In genomic region chr11:75214081-75214950, GRCm38 (mm10) we compare ENCODE assay signal across 8 mouse cellular contexts. TPM values are rescaled to one million over a fixed set of nuclear protein-coding genes. Genes with fewer than 3 reads are reported as not detected.
DNase-seq lines count a peak whose midpoint lies in the region; TF ChIP-seq lines count a peak whose summit lies in the region.

No protein-coding gene starts in this region.

- TF ChIP-seq POLR2A in liver, adult 2 months (IDR thresholded peaks at IDR 0.05; ENCODE audit: extremely low read depth, insufficient read depth, low read length), result no peak
- TF ChIP-seq POLR2A in small intestine, adult 2 months (IDR thresholded peaks at IDR 0.05; ENCODE audit: low read depth, low read length), result 0 out of 2 replicates have a peak, but pooled peaks have one; percentile 22

- peak overlapping the region; percentile 94 for H3K27ac ChIP-seq in liver, adult 2 months (replicated peaks; ENCODE audit: insufficient read depth, low read depth, low read length)
- peak overlapping the region; percentile 81 for H3K27ac ChIP-seq in hindbrain, embryonic 10.5 days
- peak overlapping the region; percentile 73 for H3K27ac ChIP-seq in limb, embryonic 10.5 days
- H3K27ac ChIP-seq in small intestine, adult 2 months (ENCODE audit: insufficient read depth, low read depth, low read length), result peak overlapping the region; percentile 82

- 19% methylated on average over 13 of the region's 13 CpGs for WGBS in liver, adult 2 months
- WGBS in hindbrain, embryonic 10.5 days, result 16% methylated on average over 13 of the region's 13 CpGs
- 15% methylated on average over 13 of the region's 13 CpGs for WGBS in limb, embryonic 10.5 days
- WGBS in small intestine, adult 2 months, result 17% methylated on average over 13 of the region's 13 CpGs

- H3K36me3 ChIP-seq in liver, adult 2 months (ENCODE audit: control insufficient read depth, insufficient read depth, low read length), result no peaks in the 10 kb centered on the region
- no peaks in the 10 kb centered on the region for H3K36me3 ChIP-seq in hindbrain, embryonic 10.5 days
- H3K36me3 ChIP-seq in limb, embryonic 10.5 days, result no peaks in the 10 kb centered on the region
- H3K36me3 ChIP-seq in small intestine, adult 2 months (ENCODE audit: control insufficient read depth, insufficient read depth, low read length), result no peaks in the 10 kb centered on the region

- H3K27me3 ChIP-seq in liver, adult 2 months (ENCODE audit: control insufficient read depth, insufficient read depth, low read length), result no peaks in the 10 kb centered on the region
- H3K27me3 ChIP-seq in hindbrain, embryonic 10.5 days (ENCODE audit: insufficient read depth, poor library complexity, severe bottlenecking), result peaks cover 47% of the 10 kb centered on the region
- peaks cover 42% of the 10 kb centered on the region for H3K27me3 ChIP-seq in limb, embryonic 10.5 days (ENCODE audit: low read depth, poor library complexity, severe bottlenecking)
- H3K27me3 ChIP-seq in small intestine, adult 2 months (ENCODE audit: control insufficient read depth, insufficient read depth, low read length), result no peaks in the 10 kb centered on the region

- no peak for TF ChIP-seq CTCF in liver, adult 2 months (IDR thresholded peaks at IDR 0.05; ENCODE audit: low read depth, low read length)
- TF ChIP-seq CTCF in small intestine, adult 2 months (IDR thresholded peaks at IDR 0.05; ENCODE audit: extremely low read depth, insufficient read length, insufficient replicate concordance, low read depth, low read length), result no peak

- peak overlapping the region; percentile 2; the same call in 1 of the 2 replicates for H3K4me3 ChIP-seq in liver, adult 2 months (ENCODE audit: insufficient read depth, low read depth, low read length)
- H3K4me3 ChIP-seq in hindbrain, embryonic 10.5 days, result peak overlapping the region; percentile 52
- peak overlapping the region; percentile 52 for H3K4me3 ChIP-seq in limb, embryonic 10.5 days
- H3K4me3 ChIP-seq in small intestine, adult 2 months (ENCODE audit: low read depth, low read length), result peak overlapping the region; percentile 49

- H3K9ac ChIP-seq in liver, adult 2 months (ENCODE audit: low read depth, low read length), result peak overlapping the region; percentile 12; the same call in 1 of the 2 replicates

- H3K9me3 ChIP-seq in hindbrain, embryonic 10.5 days, result no peaks in the 10 kb centered on the region
- H3K9me3 ChIP-seq in limb, embryonic 10.5 days (replicated peaks), result no peaks in the 10 kb centered on the region

- H3K79me2 ChIP-seq in liver, adult 2 months (ENCODE audit: control insufficient read depth, insufficient read depth, low read length), result peaks cover 20% of the 10 kb centered on the region; the same call in 1 of the 2 replicates

- DNase-seq in liver, adult 2 months (ENCODE audit: extremely low read depth, low read depth, low spot score), result peak; percentile 72
- DNase-seq in liver (no peak), MN1 (ENCODE audit: low spot score) (no peak)
- DNase-seq in hindbrain, embryonic 10.5 days (ENCODE audit: low spot score), result no peak
- DNase-seq in limb, embryonic 10.5 days (ENCODE audit: low spot score), result no peak
- no peak for DNase-seq in urinary bladder, postnatal 36 days (ENCODE audit: low spot score in 2 of 2)
- DNase-seq in cerebellum, postnatal 14 days, result no peak

- peaks cover 36% of the 10 kb centered on the region for H3K4me1 ChIP-seq in liver, adult 2 months (ENCODE audit: control insufficient read depth, insufficient read depth, low read length)
- peaks cover 59% of the 10 kb centered on the region for H3K4me1 ChIP-seq in hindbrain, embryonic 10.5 days (replicated peaks)
- peaks cover 55% of the 10 kb centered on the region for H3K4me1 ChIP-seq in limb, embryonic 10.5 days
- peaks cover 41% of the 10 kb centered on the region for H3K4me1 ChIP-seq in small intestine, adult 2 months (ENCODE audit: control insufficient read depth, insufficient read depth, insufficient read length, low read length)

RNA-seq across cellular contexts. Expression of gene Rtn4rl1, which starts 20.7 kb away (rescaled TPM):
- 1.3 and 2.4 TPM in 2 replicates for total RNA-seq in liver, adult 2 months (2014; rRNA removed)
- 9.5 and 10.0 TPM in 2 replicates for polyA plus RNA-seq in liver, adult 2 months (2012; rRNA removed)
- polyA plus RNA-seq in hindbrain, embryonic 10.5 days (2016; fragmentation: Nextera tagmentation; extraction: Ambion mirVana), result 2.5 and 2.8 TPM in 2 replicates
- 0.90 and 1.3 TPM in 2 replicates for polyA plus RNA-seq in limb, embryonic 10.5 days (2016; fragmentation: Nextera tagmentation; extraction: Ambion mirVana)
- 8.6 and 11.8 TPM in 2 replicates for polyA plus RNA-seq in small intestine, adult 2 months (2012; rRNA removed)

RNA-seq across cellular contexts. Expression of gene Dph1, which starts 23.3 kb away (rescaled TPM):
- 11.3 and 14.2 TPM in 2 replicates for total RNA-seq in liver, adult 2 months (2014; rRNA removed)
- 49.1 and 53.5 TPM in 2 replicates for polyA plus RNA-seq in liver, adult 2 months (2012; rRNA removed)
- polyA plus RNA-seq in hindbrain, embryonic 10.5 days (2016; fragmentation: Nextera tagmentation; extraction: Ambion mirVana), result 23.2 and 24.2 TPM in 2 replicates
- polyA plus RNA-seq in limb, embryonic 10.5 days (2016; fragmentation: Nextera tagmentation; extraction: Ambion mirVana), result 32.7 and 35.3 TPM in 2 replicates
- 9.9 and 13.7 TPM in 2 replicates for polyA plus RNA-seq in small intestine, adult 2 months (2012; rRNA removed)

RNA-seq across cellular contexts. Expression of gene Ovca2, which starts 35.7 kb away (rescaled TPM):
- total RNA-seq in liver, adult 2 months (2014; rRNA removed), result 6.7 and 6.9 TPM in 2 replicates
- 5.7 and 8.0 TPM in 2 replicates for polyA plus RNA-seq in liver, adult 2 months (2012; rRNA removed)
- 27.6 and 33.1 TPM in 2 replicates for polyA plus RNA-seq in hindbrain, embryonic 10.5 days (2016; fragmentation: Nextera tagmentation; extraction: Ambion mirVana)
- 38.0 and 39.9 TPM in 2 replicates for polyA plus RNA-seq in limb, embryonic 10.5 days (2016; fragmentation: Nextera tagmentation; extraction: Ambion mirVana)
- 12.8 and 14.2 TPM in 2 replicates for polyA plus RNA-seq in small intestine, adult 2 months (2012; rRNA removed)

RNA-seq across cellular contexts. Expression of gene Hic1, which starts 45.0 kb away (rescaled TPM):
- total RNA-seq in liver, adult 2 months (2014; rRNA removed), result 1.1 and 1.8 TPM in 2 replicates
- polyA plus RNA-seq in liver, adult 2 months (2012; rRNA removed), result 3.8 and 4.3 TPM in 2 replicates
- 0.15 and 0.52 TPM in 2 replicates for polyA plus RNA-seq in hindbrain, embryonic 10.5 days (2016; fragmentation: Nextera tagmentation; extraction: Ambion mirVana)
- polyA plus RNA-seq in limb, embryonic 10.5 days (2016; fragmentation: Nextera tagmentation; extraction: Ambion mirVana), result 0.99 and 3.5 TPM in 2 replicates
- 22.9 and 29.6 TPM in 2 replicates for polyA plus RNA-seq in small intestine, adult 2 months (2012; rRNA removed)

Comparison
In these comparisons a context has a peak if more than half of its experiments do, and no peak if none do; other contexts are left out.
1. H3K4me3 ChIP-seq: peak in every context shown above with its lines; median percentile 52 in hindbrain, embryonic 10.5 days; 52 in limb, embryonic 10.5 days; 49 in small intestine, adult 2 months; 2 in liver, adult 2 months.